Mouse (Mus musculus): Measurements from ENCODE around the gene D10Jhu81e. TPM values are rescaled to one million over a fixed set of nuclear protein-coding genes. Genes with fewer than 3 reads are reported as not detected.
"Not testable (repeated sequence)": the region's sequence is repeated elsewhere in the genome, so short reads cannot be mapped to it uniquely, and the experiment has no call there.

Gene D10Jhu81e
- polyA plus RNA-seq, 1 experiment from 2014 or later: 19.4 TPM

DNA sequence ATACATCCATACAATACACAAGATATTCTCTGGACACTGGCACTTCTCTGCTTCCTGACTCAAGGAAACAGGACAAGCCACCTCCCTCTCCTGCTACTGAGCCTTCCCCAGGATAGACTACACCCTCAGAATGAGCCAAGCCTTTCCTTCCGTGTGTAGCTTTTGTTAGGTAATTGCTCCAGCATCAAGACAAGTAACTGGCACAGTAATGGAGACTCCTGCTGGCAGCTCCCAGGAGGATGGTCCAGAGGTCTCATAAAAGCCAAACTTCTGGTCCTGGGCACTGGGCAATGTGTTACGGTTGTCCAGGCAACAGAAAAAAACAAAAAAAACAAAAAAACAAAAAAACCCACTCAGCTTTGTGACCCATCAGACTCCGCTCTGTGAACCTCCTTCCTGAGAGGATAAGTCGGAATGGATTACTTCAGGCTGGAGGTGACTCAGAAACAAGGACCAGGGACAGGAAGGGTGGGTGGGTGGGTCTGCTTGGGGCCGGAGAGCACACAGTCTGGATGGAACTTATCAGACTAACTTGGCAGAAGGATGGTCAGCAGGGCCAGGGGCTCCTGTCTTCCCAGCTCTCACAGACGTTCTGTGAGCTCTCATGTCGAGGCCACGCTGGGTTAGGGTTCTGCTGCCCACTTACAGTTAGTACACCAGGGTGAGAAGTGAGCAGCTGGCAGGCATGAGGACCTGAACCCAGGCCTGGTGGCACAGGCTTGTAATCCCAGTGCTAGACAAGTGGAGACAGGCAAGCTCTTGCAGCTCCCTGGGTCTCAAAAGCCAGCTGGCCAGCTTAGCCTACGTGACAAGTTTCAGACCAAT, 42.3 kb downstream of the D10Jhu81e start:
- H3K27ac ChIP-seq: no peak overlapping the region
- H3K4me2 ChIP-seq: no peak overlapping the region
- no peak overlapping the region for H3K9ac ChIP-seq
- no peak for ATAC-seq
- no peak overlapping the region for H3K4me3 ChIP-seq
- H3K27me3 ChIP-seq (replicated peaks): peaks cover 17% of the 10 kb centered on the region
- H3K9me3 ChIP-seq (replicated peaks): no peaks in the 10 kb centered on the region
- H3K4me1 ChIP-seq: peaks cover 5% of the 10 kb centered on the region; the same call in 1 of the 2 replicates
- no peaks in the 10 kb centered on the region for H3K36me3 ChIP-seq
- 56% methylated on average over 9 of the region's 9 CpGs for WGBS (ENCODE audit: insufficient replicate concordance)

DNA sequence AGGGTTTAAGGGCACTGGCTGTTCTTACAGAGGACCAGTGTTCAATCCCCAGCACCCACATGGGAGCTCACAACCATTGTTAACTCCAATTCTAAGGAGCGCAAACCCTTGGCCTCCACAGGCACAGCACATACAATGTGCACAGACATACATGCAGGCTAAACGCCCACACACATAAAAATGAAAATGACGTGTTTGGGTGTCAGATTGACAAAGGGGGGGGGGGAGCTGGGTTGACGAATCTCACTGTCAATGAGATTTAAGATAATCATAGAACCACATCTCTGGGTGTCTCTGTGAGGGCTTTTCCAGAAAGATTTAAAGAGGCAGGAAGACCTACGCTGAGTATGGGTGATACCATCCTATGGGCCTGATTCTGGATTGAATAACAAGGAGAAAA, 43.3 kb downstream of the D10Jhu81e start:
- 71% methylated on average over 5 of the region's 5 CpGs for WGBS (ENCODE audit: insufficient replicate concordance)
- no peaks in the 10 kb centered on the region for H3K9me3 ChIP-seq (replicated peaks)
- no peak overlapping the region for H3K9ac ChIP-seq
- H3K4me2 ChIP-seq: no peak overlapping the region
- no peak for ATAC-seq
- no peaks in the 10 kb centered on the region for H3K36me3 ChIP-seq
- H3K27me3 ChIP-seq (replicated peaks): peaks cover 17% of the 10 kb centered on the region
- H3K27ac ChIP-seq: no peak overlapping the region
- H3K4me1 ChIP-seq: peaks cover 5% of the 10 kb centered on the region; the same call in 1 of the 2 replicates
- H3K4me3 ChIP-seq: no peak overlapping the region

GRCm38 (mm10) chr10:78125061-78125460, 44.5 kb downstream of the D10Jhu81e start:
- ATAC-seq; H3K4me1 ChIP-seq; H3K4me3 ChIP-seq; H3K27ac ChIP-seq; H3K4me2 ChIP-seq; H3K36me3 ChIP-seq; H3K9ac ChIP-seq; H3K9me3 ChIP-seq (replicated peaks): not testable (repeated sequence)
- 51% methylated on average over 8 of the region's 8 CpGs for WGBS (ENCODE audit: insufficient replicate concordance)
- peaks cover 16% of the 10 kb centered on the region for H3K27me3 ChIP-seq (replicated peaks)

DNA sequence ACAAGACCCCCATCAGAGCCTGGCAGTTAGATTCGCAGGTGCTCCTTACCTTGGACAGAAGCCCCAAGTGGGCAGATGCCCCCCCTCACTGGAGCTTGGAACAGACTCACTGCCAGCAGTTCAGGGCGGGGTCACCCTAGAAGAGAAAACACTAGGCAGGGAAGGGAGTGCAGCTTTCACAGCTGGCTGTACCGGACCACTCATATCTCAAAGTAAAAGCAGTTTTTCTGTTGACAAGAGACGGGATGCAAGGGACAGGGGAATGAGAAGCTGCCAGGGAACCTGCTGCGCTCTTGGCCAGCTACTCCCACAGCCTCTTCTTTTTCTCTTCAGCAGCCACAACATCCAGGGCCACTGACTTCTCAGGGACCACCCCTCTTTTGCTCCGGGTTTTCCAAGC, 45.4 kb downstream of the D10Jhu81e start:
- H3K9ac ChIP-seq; H3K27ac ChIP-seq; H3K9me3 ChIP-seq (replicated peaks); H3K27me3 ChIP-seq (replicated peaks); H3K4me3 ChIP-seq; H3K4me2 ChIP-seq; ATAC-seq; H3K4me1 ChIP-seq; H3K36me3 ChIP-seq: not testable (repeated sequence)
- 35% methylated on average over 6 of the region's 6 CpGs for WGBS (ENCODE audit: insufficient replicate concordance)

GRCm38 (mm10) chr10:78119422-78119821, 50.2 kb downstream of the D10Jhu81e start:
- Histone ChIP-seq H3K27me3 (replicated peaks) (no peaks in the 10 kb centered on the region), H3K9ac (no peak overlapping the region), H3K36me3 (no peaks in the 10 kb centered on the region), H3K9me3 (replicated peaks) (no peaks in the 10 kb centered on the region), H3K27ac (no peak overlapping the region), H3K4me1 (peaks cover 5% of the 10 kb centered on the region; the same call in 1 of the 2 replicates), H3K4me3 (no peak overlapping the region), H3K4me2 (no peak overlapping the region)
- 74% methylated on average over 4 of the region's 4 CpGs for WGBS (ENCODE audit: insufficient replicate concordance)
- ATAC-seq: no peak

DNA sequence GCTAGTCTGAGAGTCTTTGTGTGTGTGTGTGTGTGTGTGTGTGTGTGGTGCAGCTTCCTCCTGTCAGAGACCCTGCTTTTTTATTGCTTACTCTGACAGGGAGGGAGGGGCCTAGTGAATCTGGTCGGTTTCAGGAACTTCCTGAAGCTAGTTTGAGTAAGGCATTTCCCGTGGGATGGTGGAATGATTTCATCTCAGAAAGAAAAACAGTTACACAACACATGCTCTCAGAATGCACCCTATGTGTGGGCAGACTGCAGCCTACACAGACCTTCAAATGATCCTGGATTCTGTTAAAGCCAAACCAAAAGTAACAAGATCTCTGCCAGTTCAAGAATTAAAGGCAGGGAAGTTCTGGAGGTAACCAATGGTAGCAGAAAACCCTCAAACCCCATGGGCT, 54.4 kb downstream of the D10Jhu81e start:
- WGBS (ENCODE audit: insufficient replicate concordance): 55% methylated on average over 2 of the region's 2 CpGs
- no peak for ATAC-seq

DNA sequence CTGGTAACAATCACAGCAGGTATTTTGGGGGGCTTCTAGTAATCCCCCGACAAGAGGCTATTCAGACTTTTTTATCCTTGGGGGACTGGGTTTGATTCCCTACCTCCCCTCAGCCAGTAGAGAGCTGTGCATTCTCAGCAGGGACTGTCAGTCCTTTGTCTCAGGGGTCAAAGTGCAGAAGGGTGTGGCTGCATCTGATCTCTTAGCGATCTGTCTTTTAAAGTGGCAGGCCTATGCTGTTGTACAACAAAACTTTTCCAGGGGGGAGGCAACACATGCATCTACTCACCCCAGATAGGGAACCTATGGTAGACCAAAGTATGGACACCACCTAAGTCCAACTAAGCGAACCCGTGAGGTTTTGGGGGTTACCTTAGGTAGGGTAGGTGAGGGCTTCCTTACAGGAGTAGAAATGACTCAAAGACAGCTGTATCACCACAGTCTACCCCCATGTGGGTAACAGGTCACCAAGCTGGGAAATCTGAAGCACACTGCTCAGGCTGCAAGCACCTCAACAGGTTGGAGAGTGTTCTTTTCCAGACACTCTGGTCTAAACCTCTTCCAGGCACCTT, 55.0 kb downstream of the D10Jhu81e start:
- Histone ChIP-seq H3K4me3 (no peak overlapping the region), H3K4me1 (no peaks in the 10 kb centered on the region), H3K36me3 (no peaks in the 10 kb centered on the region), H3K9ac (no peak overlapping the region), H3K9me3 (replicated peaks) (no peaks in the 10 kb centered on the region), H3K27ac (no peak overlapping the region), H3K4me2 (no peak overlapping the region), H3K27me3 (replicated peaks) (no peaks in the 10 kb centered on the region)
- no peak for ATAC-seq
- WGBS (ENCODE audit: insufficient replicate concordance): 69% methylated on average over 4 of the region's 4 CpGs

More for the DNA sequence above, 54.4 kb downstream of the D10Jhu81e start:
- Histone ChIP-seq H3K27me3 (replicated peaks) (no peaks in the 10 kb centered on the region), H3K4me1 (no peaks in the 10 kb centered on the region), H3K27ac (no peak overlapping the region), H3K36me3 (no peaks in the 10 kb centered on the region), H3K9me3 (replicated peaks) (no peaks in the 10 kb centered on the region), H3K4me3 (no peak overlapping the region), H3K4me2 (no peak overlapping the region), H3K9ac (no peak overlapping the region)

Other genes starting within 250 kb of the D10Jhu81e start
- gene Trpm2, start 199.2 kb downstream of the D10Jhu81e start, polyA plus RNA-seq (2016; fragmentation: Nextera tagmentation; extraction: Ambion mirVana): 1.1 and 1.2 TPM in 2 replicates
- gene 1810043G02Rik, start 191.3 kb downstream of the D10Jhu81e start, polyA plus RNA-seq (2016; fragmentation: Nextera tagmentation; extraction: Ambion mirVana): 6.7 and 6.9 TPM in 2 replicates
- 152 and 157 TPM in 2 replicates for gene Pfkl, start 159.7 kb downstream of the D10Jhu81e start, polyA plus RNA-seq (2016; fragmentation: Nextera tagmentation; extraction: Ambion mirVana)
- not detected in 2 replicates for gene Dnmt3l, start 127.8 kb downstream of the D10Jhu81e start, polyA plus RNA-seq (2016; fragmentation: Nextera tagmentation; extraction: Ambion mirVana)
- gene Aire, start 126.2 kb downstream of the D10Jhu81e start, polyA plus RNA-seq (2016; fragmentation: Nextera tagmentation; extraction: Ambion mirVana): 0.06 TPM in 1 of 2 replicates, not detected in the other
- gene Icosl, start 100.5 kb downstream of the D10Jhu81e start, polyA plus RNA-seq (2016; fragmentation: Nextera tagmentation; extraction: Ambion mirVana): 2.9 and 3.2 TPM in 2 replicates
- 23.9 and 25.5 TPM in 2 replicates for gene Pwp2, start 15.4 kb upstream of the D10Jhu81e start, polyA plus RNA-seq (2016; fragmentation: Nextera tagmentation; extraction: Ambion mirVana)
- 21.9 and 24.5 TPM in 2 replicates for gene Trappc10, start 74.9 kb upstream of the D10Jhu81e start, polyA plus RNA-seq (2016; fragmentation: Nextera tagmentation; extraction: Ambion mirVana)
- gene Agpat3, start 182.7 kb upstream of the D10Jhu81e start, polyA plus RNA-seq (2016; fragmentation: Nextera tagmentation; extraction: Ambion mirVana): 25.3 and 25.7 TPM in 2 replicates
- 200 and 201 TPM in 2 replicates for gene Rrp1, start 243.3 kb upstream of the D10Jhu81e start, polyA plus RNA-seq (2016; fragmentation: Nextera tagmentation; extraction: Ambion mirVana)

All from liver, embryonic 12.5 days (tissue).